Mouse (Mus musculus): ENCODE measurements around the gene Ccnk. TPM values are rescaled to one million over a fixed set of nuclear protein-coding genes. Genes with fewer than 3 reads are reported as not detected.

Ccnk gene
- polyA plus RNA-seq, 1 experiment = 15.5 TPM

DNA sequence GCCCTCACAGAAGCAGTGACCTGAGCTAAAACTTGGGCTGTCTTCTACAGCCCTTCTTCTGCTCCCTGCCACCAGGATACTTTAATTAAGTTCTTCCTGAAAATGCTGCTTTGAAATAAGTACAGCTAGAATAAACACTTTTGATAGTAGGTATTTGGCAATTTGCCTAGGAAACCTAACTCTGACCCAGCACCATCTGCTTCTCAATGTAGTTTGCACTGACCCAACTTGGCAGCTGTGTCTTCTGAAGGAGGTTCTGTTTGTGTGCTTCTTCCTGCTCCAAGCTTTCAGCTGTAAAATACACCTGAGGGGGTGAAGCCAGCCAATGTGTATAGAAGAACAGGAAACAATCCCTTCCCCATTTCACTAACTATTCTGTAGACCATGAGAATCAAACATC, 8.0 kb upstream of the Ccnk start:
- Histone ChIP-seq H3K4me3 (ENCODE audit: extremely low read depth, insufficient read depth, insufficient read length) (no peak overlapping the region), H3K27me3 (ENCODE audit: control insufficient read depth, insufficient read depth, low read length) (no peaks in the 10 kb centered on the region), H3K4me1 (ENCODE audit: control insufficient read depth, insufficient read depth, insufficient read length) (peaks cover 16% of the 10 kb centered on the region), H3K36me3 (ENCODE audit: control insufficient read depth, insufficient read depth, low read length) (no peaks in the 10 kb centered on the region), H3K27ac (ENCODE audit: insufficient read depth, low read length) (no peak overlapping the region)
- TF ChIP-seq CTCF (IDR thresholded peaks at IDR 0.05; ENCODE audit: extremely low read depth, insufficient read depth, insufficient read length, insufficient replicate concordance) (no peak), POLR2A (IDR thresholded peaks at IDR 0.05; ENCODE audit: low read depth, low read length) (no peak)
- DNase-seq (ENCODE audit: low read depth in 1 of 2, low spot score in 2 of 2) = no peak

- no peak for DNase-seq (ENCODE audit: low read depth in 1 of 2, low spot score in 2 of 2)
- TF ChIP-seq CTCF (IDR thresholded peaks at IDR 0.05; ENCODE audit: extremely low read depth, insufficient read depth, insufficient read length, insufficient replicate concordance) = no peak
- TF ChIP-seq POLR2A (IDR thresholded peaks at IDR 0.05; ENCODE audit: low read depth, low read length) = no peak
- Histone ChIP-seq H3K36me3 (ENCODE audit: control insufficient read depth, insufficient read depth, low read length) (no peaks in the 10 kb centered on the region), H3K4me3 (ENCODE audit: extremely low read depth, insufficient read depth, insufficient read length) (no peak overlapping the region), H3K27me3 (ENCODE audit: control insufficient read depth, insufficient read depth, low read length) (no peaks in the 10 kb centered on the region), H3K4me1 (ENCODE audit: control insufficient read depth, insufficient read depth, insufficient read length) (peaks cover 16% of the 10 kb centered on the region), H3K27ac (ENCODE audit: insufficient read depth, low read length) (no peak overlapping the region)
- WGBS = 80% methylated on average over 4 of the region's 4 CpGs
Measured at GRCm38 (mm10) chr12:108172639-108173038, 6.7 kb upstream of the Ccnk start.

- no peak overlapping the region for H3K4me3 ChIP-seq (ENCODE audit: extremely low read depth, insufficient read depth, insufficient read length)
- no peak for TF ChIP-seq CTCF (IDR thresholded peaks at IDR 0.05; ENCODE audit: extremely low read depth, insufficient read depth, insufficient read length, insufficient replicate concordance)
- no peak for TF ChIP-seq POLR2A (IDR thresholded peaks at IDR 0.05; ENCODE audit: low read depth, low read length)
- DNase-seq (ENCODE audit: low read depth in 1 of 2, low spot score in 2 of 2) = no peak
- no peaks in the 10 kb centered on the region for H3K27me3 ChIP-seq (ENCODE audit: control insufficient read depth, insufficient read depth, low read length)
- H3K36me3 ChIP-seq (ENCODE audit: control insufficient read depth, insufficient read depth, low read length) = no peaks in the 10 kb centered on the region
- H3K4me1 ChIP-seq (ENCODE audit: control insufficient read depth, insufficient read depth, insufficient read length) = peaks cover 17% of the 10 kb centered on the region
- 85% methylated on average over 8 of the region's 8 CpGs for WGBS
- H3K27ac ChIP-seq (ENCODE audit: insufficient read depth, low read length) = no peak overlapping the region
Measured at GRCm38 (mm10) chr12:108174606-108175505, 4.5 kb upstream of the Ccnk start.

DNA sequence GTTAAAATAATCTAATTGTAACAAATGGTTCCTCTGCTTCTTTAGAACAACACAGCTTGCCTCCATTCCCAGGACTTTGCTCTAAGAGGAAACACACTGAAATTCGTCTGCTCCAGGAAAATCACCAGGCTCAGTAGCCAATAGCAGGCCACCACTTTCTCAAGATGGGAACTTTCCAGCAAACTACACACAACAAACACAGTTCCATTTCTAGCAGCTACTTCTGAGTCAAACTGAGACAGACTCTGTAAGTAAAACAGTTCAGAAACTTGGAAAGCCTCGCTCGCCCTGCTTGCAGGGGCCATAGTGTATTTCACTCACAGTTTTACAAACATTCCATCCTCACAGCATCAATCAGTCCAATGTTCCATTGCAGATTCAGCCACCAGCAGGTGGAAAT, 3.0 kb upstream of the Ccnk start:
- no peak for TF ChIP-seq CTCF (IDR thresholded peaks at IDR 0.05; ENCODE audit: extremely low read depth, insufficient read depth, insufficient read length, insufficient replicate concordance)
- 85% methylated on average over 3 of the region's 3 CpGs for WGBS
- peaks cover 12% of the 10 kb centered on the region for H3K4me1 ChIP-seq (ENCODE audit: control insufficient read depth, insufficient read depth, insufficient read length)
- no peaks in the 10 kb centered on the region for H3K27me3 ChIP-seq (ENCODE audit: control insufficient read depth, insufficient read depth, low read length)
- no peak overlapping the region for H3K4me3 ChIP-seq (ENCODE audit: extremely low read depth, insufficient read depth, insufficient read length)
- no peak for DNase-seq (ENCODE audit: low read depth in 1 of 2, low spot score in 2 of 2)
- H3K27ac ChIP-seq (ENCODE audit: insufficient read depth, low read length) = no peak overlapping the region
- no peaks in the 10 kb centered on the region for H3K36me3 ChIP-seq (ENCODE audit: control insufficient read depth, insufficient read depth, low read length)

DNA sequence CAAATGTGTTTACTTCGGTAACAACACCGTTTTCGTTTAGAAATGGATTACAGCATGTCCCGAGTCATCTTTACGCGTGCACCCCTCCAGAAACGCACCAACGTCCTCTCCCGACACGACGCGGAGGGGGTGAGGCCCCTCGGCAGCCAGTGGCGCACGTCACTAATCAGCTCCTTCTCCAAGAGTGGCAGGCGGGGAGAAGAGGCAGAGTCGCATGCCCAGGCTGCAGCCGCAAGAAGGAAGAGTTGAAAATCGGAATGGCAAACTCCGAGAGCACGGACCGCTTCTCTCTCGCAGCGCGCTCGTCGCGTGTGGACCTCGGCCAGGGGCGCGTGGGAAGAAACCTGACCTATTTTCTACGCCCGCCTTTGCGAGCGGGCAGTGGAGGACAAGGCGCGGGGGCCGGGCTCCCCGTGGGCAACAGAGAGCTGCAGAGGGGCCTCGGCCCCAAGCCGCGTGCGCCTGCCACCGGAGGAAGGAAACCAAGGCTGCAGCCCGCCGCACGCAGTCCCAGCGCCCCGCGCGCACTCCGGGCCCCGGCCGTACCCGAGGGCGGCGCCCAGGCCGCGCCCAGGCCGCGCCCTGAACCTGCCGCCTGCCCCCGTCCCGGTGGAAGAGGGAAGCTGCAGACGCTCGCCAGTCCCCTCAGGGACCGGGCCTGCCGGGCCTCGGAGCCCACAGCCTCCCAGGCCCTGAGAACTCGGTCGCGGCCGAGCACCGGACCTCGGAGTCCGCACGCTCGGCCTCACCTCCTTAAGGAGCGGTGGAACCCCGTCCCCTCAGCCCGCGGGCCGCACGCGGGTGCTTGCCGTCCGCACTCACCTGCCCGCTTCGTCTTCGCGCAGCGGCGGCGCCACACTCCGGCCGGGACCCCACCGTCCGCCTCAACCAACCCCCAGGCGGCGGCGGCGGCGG, 791 bp upstream of the Ccnk start:
- TF ChIP-seq CTCF (IDR thresholded peaks at IDR 0.05; ENCODE audit: extremely low read depth, insufficient read depth, insufficient read length, insufficient replicate concordance) (no peak), POLR2A (IDR thresholded peaks at IDR 0.05; ENCODE audit: low read depth, low read length) (no peak)
- peak; percentile 15 to 43 for DNase-seq (ENCODE audit: low read depth in 1 of 2, low spot score in 2 of 2)
- H3K36me3 ChIP-seq (ENCODE audit: control insufficient read depth, insufficient read depth, low read length) = peaks cover 4% of the 10 kb centered on the region; the same call in 1 of the 2 replicates
- H3K27me3 ChIP-seq (ENCODE audit: control insufficient read depth, insufficient read depth, low read length) = no peaks in the 10 kb centered on the region
- under 1% methylated on average over 102 of the region's 103 CpGs for WGBS
- peak overlapping the region; percentile 100 for H3K4me3 ChIP-seq (ENCODE audit: extremely low read depth, insufficient read depth, insufficient read length)
- peak overlapping the region; percentile 95 for H3K27ac ChIP-seq (ENCODE audit: insufficient read depth, low read length)
- H3K4me1 ChIP-seq (ENCODE audit: control insufficient read depth, insufficient read depth, insufficient read length) = peaks cover 7% of the 10 kb centered on the region

- TF ChIP-seq CTCF (IDR thresholded peaks at IDR 0.05; ENCODE audit: extremely low read depth, insufficient read depth, insufficient read length, insufficient replicate concordance) = no peak
- no peak for TF ChIP-seq POLR2A (IDR thresholded peaks at IDR 0.05; ENCODE audit: low read depth, low read length)
- WGBS = 2% methylated on average over 9 of the region's 9 CpGs
- no peak for DNase-seq (ENCODE audit: low read depth in 1 of 2, low spot score in 2 of 2)
Measured at GRCm38 (mm10) chr12:108179246-108179320, 296 bp upstream of the Ccnk start, which contains the start of gene Setd3. Gene Setd3, minus strand, starts transcription at chr12:108179314.

More at GRCm38 (mm10) chr12:108179246-108179320, 296 bp upstream of the Ccnk start, which contains the start of gene Setd3:
- Histone ChIP-seq H3K4me1 (ENCODE audit: control insufficient read depth, insufficient read depth, insufficient read length) (peaks cover 7% of the 10 kb centered on the region), H3K27ac (ENCODE audit: insufficient read depth, low read length) (peak within 1 kb of the TSS; percentile 95), H3K27me3 (ENCODE audit: control insufficient read depth, insufficient read depth, low read length) (no peaks in the 10 kb centered on the region), H3K36me3 (ENCODE audit: control insufficient read depth, insufficient read depth, low read length) (peaks cover 4% of the 10 kb centered on the region; the same call in 1 of the 2 replicates), H3K4me3 (ENCODE audit: extremely low read depth, insufficient read depth, insufficient read length) (peak within 1 kb of the TSS; percentile 100)
